Comparison of ENCODE assay signal across 10 mouse cellular contexts in genomic region chr2:45049279-45049678, GRCm38 (mm10).
DNase-seq lines count a peak whose midpoint lies in the region; ATAC-seq and TF ChIP-seq lines count a peak whose summit lies in the region.
"Had no signal": no experiment of that assay in that cellular context is flagged by ENCODE, and none has a peak within 500 bp of the region (broad histone marks: within the 10 kb centered on the region; RNA-seq: fewer than 3 reads in every experiment).

No protein-coding gene starts in this region.

- H3K9me3 ChIP-seq in forebrain, postnatal 0 days (ENCODE audit: low read length), result no peaks in the 10 kb centered on the region
- H3K9me3 ChIP-seq in forebrain, embryonic 13.5 days (replicated peaks), result no peaks in the 10 kb centered on the region
- H3K9me3 ChIP-seq: limb, embryonic 15.5 days had no signal

- no peaks in the 10 kb centered on the region for H3K27me3 ChIP-seq in forebrain, postnatal 0 days (ENCODE audit: insufficient read depth, low read length)
- no peaks in the 10 kb centered on the region for H3K27me3 ChIP-seq in forebrain, embryonic 13.5 days

- no peak overlapping the region for H3K9ac ChIP-seq in forebrain, postnatal 0 days
- no peak overlapping the region for H3K9ac ChIP-seq in forebrain, embryonic 13.5 days
- H3K9ac ChIP-seq: limb, embryonic 15.5 days had no signal

- no peaks in the 10 kb centered on the region for H3K36me3 ChIP-seq in forebrain, postnatal 0 days (ENCODE audit: insufficient read depth)
- H3K36me3 ChIP-seq in forebrain, embryonic 13.5 days (ENCODE audit: poor library complexity, severe bottlenecking), result no peaks in the 10 kb centered on the region
- H3K36me3 ChIP-seq: limb, embryonic 15.5 days had no signal

- peak overlapping the region; percentile 3; the same call in 1 of the 2 replicates for H3K27ac ChIP-seq in forebrain, postnatal 0 days (ENCODE audit: low read depth, low read length)
- H3K27ac ChIP-seq in forebrain, embryonic 13.5 days, result no peak overlapping the region
- peak overlapping the region; percentile 86 for H3K27ac ChIP-seq in left cerebral cortex, adult 2 months
- H3K27ac ChIP-seq: limb, embryonic 15.5 days had no signal

- H3K4me2 ChIP-seq in forebrain, postnatal 0 days (ENCODE audit: low read depth), result no peak overlapping the region
- H3K4me2 ChIP-seq in forebrain, embryonic 13.5 days, result no peak overlapping the region
- H3K4me2 ChIP-seq: limb, embryonic 15.5 days had no signal

- WGBS in forebrain, postnatal 0 days, result 51% methylated on average over 2 of the region's 2 CpGs
- 61% methylated on average over 2 of the region's 2 CpGs for WGBS in forebrain, embryonic 13.5 days

- TF ChIP-seq CTCF in forebrain, postnatal 0 days (IDR thresholded peaks at IDR 0.05; ENCODE audit: low read depth), result no peak
- TF ChIP-seq CTCF in left cerebral cortex, adult 2 months (IDR thresholded peaks at IDR 0.05), result no peak

- 0 out of 2 replicates have a peak, but pooled peaks cover 10% of the 10 kb centered on the region for H3K4me1 ChIP-seq in forebrain, postnatal 0 days (ENCODE audit: insufficient read depth)
- H3K4me1 ChIP-seq in forebrain, embryonic 13.5 days, result peaks cover 48% of the 10 kb centered on the region

- H3K4me3 ChIP-seq in forebrain, postnatal 0 days (ENCODE audit: low read depth, low read length), result no peak overlapping the region
- no peak overlapping the region for H3K4me3 ChIP-seq in forebrain, embryonic 13.5 days
- no peak overlapping the region for H3K4me3 ChIP-seq in left cerebral cortex, adult 2 months
- H3K4me3 ChIP-seq: limb, embryonic 15.5 days had no signal

- intact Hi-C loops in left cerebral cortex, adult 2 months (cut with DNase I), result no loop called here
- intact Hi-C loops in left cerebral cortex, postnatal 25 days (cut with DNase I), result no loop called here

- ATAC-seq in forebrain, postnatal 0 days, result peak; percentile 25; the same call in 1 of the 2 replicates
- no peak for ATAC-seq in forebrain, embryonic 13.5 days
- ATAC-seq in erythroblast, adult 5-6 weeks (replicated peaks; ENCODE audit: low FRiP score, poor library complexity, severe bottlenecking), result peak; percentile 56
- peak; percentile 90 for ATAC-seq in megakaryocyte, adult 5-6 weeks (ENCODE audit: poor library complexity, severe bottlenecking)

- no peak for DNase-seq in forebrain, postnatal 0 days
- no peak for DNase-seq in left cerebral cortex, adult 2 months (ENCODE audit: extremely low spot score in 1 of 2, low spot score in 2 of 2)
- no peak for DNase-seq in left cerebral cortex, postnatal 25 days (ENCODE audit: low spot score in 2 of 2)
- no peak for DNase-seq in urinary bladder, postnatal 10 days (ENCODE audit: low spot score)
- DNase-seq in thymus, postnatal 10 days (ENCODE audit: low spot score in 2 of 2), result no peak
- DNase-seq: cerebellum, postnatal 25 days had no signal
